Mouse (Mus musculus): ENCODE results near the gene Pla2g4d. TPM values are rescaled to one million over a fixed set of nuclear protein-coding genes. Genes with fewer than 3 reads are reported as not detected.
"Not testable (repeated sequence)": the region's sequence is repeated elsewhere in the genome, so short reads cannot be mapped to it uniquely, and the experiment has no call there.

The Pla2g4d gene
- total RNA-seq, 2 experiments from 2014 or later, result 0.40 to 0.62 TPM

- intact Hi-C loops (cut with DNase I), result no loop called here
- no peak for DNase-seq
These were observed 26.1 kb downstream of the Pla2g4d start for GRCm38 (mm10) chr2:120262876-120263275.

GRCm38 (mm10) chr2:120261346-120261745 lies 27.7 kb downstream of the Pla2g4d start:
- intact Hi-C loops (cut with DNase I), result no loop called here

GRCm38 (mm10) chr2:120256259-120256658 lies 32.7 kb downstream of the Pla2g4d start:
- DNase-seq, result no peak
- intact Hi-C loops (cut with DNase I), result no loop called here

More at GRCm38 (mm10) chr2:120261346-120261745, 27.7 kb downstream of the Pla2g4d start:
- no peak for DNase-seq

GRCm38 (mm10) chr2:120252644-120253043 lies 36.4 kb downstream of the Pla2g4d start:
- DNase-seq, result no peak
- intact Hi-C loops (cut with DNase I), result no loop called here

GRCm38 (mm10) chr2:120245421-120246016 lies 43.5 kb downstream of the Pla2g4d start:
- intact Hi-C loops (cut with DNase I), result no loop called here
- DNase-seq, result peak; percentile 24

GRCm38 (mm10) chr2:120244679-120245420 lies 44.1 kb downstream of the Pla2g4d start, which contains the start of gene Pla2g4e:
Gene Pla2g4e (minus strand): TSS chr2:120245335.
- DNase-seq, result peak; percentile 29
- intact Hi-C loops (cut with DNase I), result no loop called here

- intact Hi-C loops (cut with DNase I), result no loop called here
- no peak for DNase-seq
These were observed 45.0 kb downstream of the Pla2g4d start for GRCm38 (mm10) chr2:120243995-120244394.

GRCm38 (mm10) chr2:120242791-120243467 lies 46.1 kb downstream of the Pla2g4d start:
- intact Hi-C loops (cut with DNase I), result no loop called here
- DNase-seq, result no peak

- intact Hi-C loops (cut with DNase I); DNase-seq: not testable (repeated sequence)
These were observed 50.3 kb downstream of the Pla2g4d start for GRCm38 (mm10) chr2:120238733-120239132.

GRCm38 (mm10) chr2:120237784-120238183 lies 51.2 kb downstream of the Pla2g4d start:
- DNase-seq, result no peak
- intact Hi-C loops (cut with DNase I), result no loop called here

- intact Hi-C loops (cut with DNase I), result no loop called here
These were observed 52.9 kb downstream of the Pla2g4d start for GRCm38 (mm10) chr2:120235947-120236640.

GRCm38 (mm10) chr2:120235381-120235780 lies 53.6 kb downstream of the Pla2g4d start:
- intact Hi-C loops (cut with DNase I), result no loop called here
- no peak for DNase-seq

More at GRCm38 (mm10) chr2:120235947-120236640, 52.9 kb downstream of the Pla2g4d start:
- no peak for DNase-seq

GRCm38 (mm10) chr2:120231642-120232041 lies 57.4 kb downstream of the Pla2g4d start:
- DNase-seq, result no peak
- intact Hi-C loops (cut with DNase I), result no loop called here

Other genes with a start within 250 kb of the Pla2g4d start
- gene Ehd4, start 134.6 kb downstream of the Pla2g4d start, total RNA-seq (2021), result 1 to 10 TPM; 6.9 to 9.6 TPM
- gene Pla2g4e, start 43.9 kb downstream of the Pla2g4d start, total RNA-seq (2021), result 10 to 100 TPM; 42.0 to 42.3 TPM
- gene Pla2g4f, start 25.0 kb upstream of the Pla2g4d start, total RNA-seq (2021), result not detected
- 10 to 100 TPM; 48.4 to 53.7 TPM for gene Vps39, start 63.9 kb upstream of the Pla2g4d start, total RNA-seq (2021)
- 1 to 10 TPM; 8.3 to 8.9 TPM for gene Ganc, start 114.7 kb upstream of the Pla2g4d start, total RNA-seq (2021)
- gene Tmem87a, start 114.9 kb upstream of the Pla2g4d start, total RNA-seq (2021), result 10 to 100 TPM; 29.8 to 33.1 TPM
- gene Capn3, start 166.8 kb upstream of the Pla2g4d start, total RNA-seq (2021), result 1 to 10 TPM; 1.6 to 2.7 TPM